Mouse (Mus musculus): ENCODE data around the gene Aldh3b2. TPM values are rescaled to one million over a fixed set of nuclear protein-coding genes. Genes with fewer than 3 reads are reported as not detected.

Gene Aldh3b2
- 1 to 10 TPM in 1 of 2 experiments, under 1 TPM in 1; 0.81 to 1.2 TPM for total RNA-seq (2021)

DNA sequence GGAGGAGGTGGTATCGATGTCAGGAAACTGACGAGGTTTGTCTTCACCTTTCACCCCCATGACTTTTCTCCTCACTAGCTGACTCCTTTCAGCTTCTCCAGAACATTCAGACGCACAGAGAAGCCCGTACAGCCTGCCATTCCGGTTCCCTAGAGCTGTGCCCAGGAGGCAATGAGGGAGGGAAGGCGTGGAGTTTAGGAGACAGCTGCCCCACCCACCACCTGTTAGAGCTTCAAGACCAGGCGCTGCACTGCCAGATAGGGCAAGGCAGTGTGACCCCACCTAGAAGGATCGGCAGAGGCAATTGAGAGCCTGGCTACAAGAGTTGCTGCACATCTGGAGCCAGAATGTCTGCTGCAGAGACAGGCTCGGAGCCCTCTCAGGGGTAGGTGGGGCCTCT lies at the start of gene Aldh3b2:
Gene Aldh3b2 (plus strand): TSS at position 100 of the 400 bp plus-strand sequence.
- DNase-seq (ENCODE audit: extremely low spot score in 1 of 2, low spot score in 1 of 2) = no peak

DNA sequence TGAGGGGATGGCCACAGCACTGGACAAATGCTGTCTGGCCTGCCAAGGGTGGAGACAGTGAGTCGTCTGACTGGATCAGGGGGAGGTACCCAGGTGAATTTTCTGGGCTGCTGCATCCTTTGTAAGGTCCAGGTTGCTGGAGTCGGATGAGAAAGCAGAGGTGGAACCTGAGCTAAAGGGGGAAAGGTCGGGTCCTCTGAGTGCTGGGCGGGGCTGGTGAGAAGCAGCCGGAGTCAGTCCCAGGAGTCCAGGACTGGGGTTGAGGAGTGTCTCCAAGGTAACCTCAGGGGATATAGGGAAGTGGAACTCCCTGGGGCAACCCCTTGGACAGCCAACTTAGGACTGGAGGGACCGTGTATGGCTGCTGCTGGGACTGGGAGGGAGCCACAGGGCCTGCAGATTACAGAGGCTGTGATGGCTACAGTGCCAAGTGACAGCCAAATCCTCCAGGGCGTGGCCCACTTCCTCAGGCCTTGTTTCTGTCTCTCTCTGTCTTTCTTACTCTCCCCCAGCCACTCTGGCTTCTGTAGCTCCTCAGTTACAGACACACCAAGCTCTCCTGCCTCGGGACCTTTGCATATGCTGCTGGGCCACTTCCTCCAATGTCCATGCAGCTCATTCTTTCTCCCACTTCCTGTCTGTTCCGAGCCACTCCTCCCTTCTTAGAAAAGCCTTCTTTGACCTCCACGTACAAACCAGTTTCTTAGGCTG lies 49.3 kb upstream of the Aldh3b2 start:
- no peak for DNase-seq (ENCODE audit: extremely low spot score in 1 of 2, low spot score in 1 of 2)

DNA sequence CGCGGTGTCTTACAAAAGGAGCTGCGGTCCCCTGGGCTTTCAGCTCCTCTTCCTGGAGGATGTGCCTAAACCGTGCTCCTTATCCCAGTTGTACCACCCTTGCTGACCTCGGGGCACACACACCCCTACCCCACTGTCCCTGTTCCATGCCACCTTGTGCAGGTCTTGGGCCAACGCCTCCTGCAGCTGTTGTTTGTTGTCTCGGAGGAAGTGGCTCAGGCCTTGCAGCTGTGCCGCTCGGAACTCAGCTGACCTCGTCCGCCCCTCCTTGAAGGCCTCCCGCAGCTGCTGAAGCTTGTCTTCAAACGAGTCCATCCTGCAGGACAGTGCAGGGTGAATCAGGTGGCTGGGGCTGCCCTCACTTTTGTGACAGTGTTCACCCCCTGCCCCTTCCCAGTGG lies 48.5 kb upstream of the Aldh3b2 start:
- no peak for DNase-seq (ENCODE audit: extremely low spot score in 1 of 2, low spot score in 1 of 2)

DNA sequence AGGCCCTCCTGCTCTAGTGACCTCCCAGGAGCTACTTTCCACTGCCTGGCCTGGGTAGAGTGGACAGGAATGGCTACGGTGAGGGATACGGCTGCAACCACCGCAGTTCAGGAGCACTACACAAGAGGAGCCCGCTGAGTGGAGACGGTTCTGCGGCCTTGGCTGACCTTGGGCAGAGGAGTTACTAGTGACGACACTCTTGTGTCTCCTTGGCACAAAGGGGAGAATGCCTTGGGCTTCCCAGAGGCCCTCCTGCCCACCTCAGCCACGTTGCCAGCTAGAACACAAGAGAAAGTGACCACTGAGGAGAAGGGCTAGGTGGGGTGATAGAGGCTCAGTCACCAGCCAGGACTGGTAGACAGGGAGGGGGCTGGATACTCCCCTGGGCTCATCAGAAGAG lies 47.9 kb upstream of the Aldh3b2 start:
- no peak for DNase-seq (ENCODE audit: extremely low spot score in 1 of 2, low spot score in 1 of 2)

DNA sequence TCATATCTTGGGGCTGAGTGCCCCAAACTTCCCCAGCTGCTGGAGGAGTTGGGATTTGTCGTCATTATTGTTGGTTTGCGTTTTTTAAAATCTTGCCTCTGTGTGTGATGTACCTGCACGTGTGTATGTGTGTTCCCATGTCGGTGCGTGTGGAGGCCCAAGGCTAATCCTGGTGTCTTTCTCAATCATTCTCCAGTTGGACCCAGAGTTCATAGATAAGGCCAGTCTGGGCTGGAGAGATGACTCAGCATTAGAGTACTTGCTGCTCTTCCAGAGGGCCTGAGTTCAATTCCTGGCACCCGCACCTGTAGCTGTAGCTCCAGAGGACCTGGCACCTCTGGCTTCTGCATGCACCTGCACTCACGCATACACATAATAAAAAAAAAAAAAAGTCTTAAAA lies 47.3 kb upstream of the Aldh3b2 start:
- DNase-seq (ENCODE audit: extremely low spot score in 1 of 2, low spot score in 1 of 2) = no peak

DNA sequence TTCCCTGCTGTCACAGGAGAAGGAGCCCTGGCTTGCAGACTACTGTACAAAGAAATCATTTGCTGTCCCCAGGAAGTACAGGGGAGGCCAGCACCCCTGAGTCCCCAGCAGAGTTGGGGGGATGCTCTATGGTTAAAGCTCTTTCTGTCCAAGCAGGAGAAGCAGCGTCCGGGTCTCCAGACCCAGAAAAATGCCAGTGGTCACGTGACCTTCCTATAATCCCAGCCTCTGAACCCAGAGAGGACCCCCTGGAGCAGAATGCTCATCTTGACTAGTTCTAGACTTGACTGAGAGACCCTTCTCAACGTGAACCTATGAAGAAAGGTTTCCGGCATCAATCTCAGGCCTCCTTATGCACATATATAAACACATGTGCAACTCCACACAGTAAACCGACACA lies 46.3 kb upstream of the Aldh3b2 start:
- no peak for DNase-seq (ENCODE audit: extremely low spot score in 1 of 2, low spot score in 1 of 2)

DNA sequence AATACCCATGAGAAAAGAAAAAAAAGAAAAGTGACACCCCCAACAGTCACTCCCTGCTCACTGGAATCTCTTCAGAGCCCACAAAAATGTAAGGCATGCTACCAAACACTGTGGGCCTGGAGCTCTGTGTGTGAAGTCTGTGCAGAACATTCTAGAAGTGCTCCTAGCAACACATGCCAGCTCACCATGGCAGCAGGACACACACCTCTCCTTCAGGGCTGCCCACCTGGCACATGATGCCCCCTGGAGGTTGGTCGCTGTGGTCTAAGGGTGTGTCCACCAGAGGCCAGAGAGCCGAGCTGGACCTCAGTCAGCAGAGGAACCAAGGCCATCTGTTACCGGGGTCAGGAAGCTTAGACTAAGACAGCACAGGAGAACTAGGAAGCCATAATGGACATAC lies 45.8 kb upstream of the Aldh3b2 start:
- DNase-seq (ENCODE audit: extremely low spot score in 1 of 2, low spot score in 1 of 2) = no peak

DNA sequence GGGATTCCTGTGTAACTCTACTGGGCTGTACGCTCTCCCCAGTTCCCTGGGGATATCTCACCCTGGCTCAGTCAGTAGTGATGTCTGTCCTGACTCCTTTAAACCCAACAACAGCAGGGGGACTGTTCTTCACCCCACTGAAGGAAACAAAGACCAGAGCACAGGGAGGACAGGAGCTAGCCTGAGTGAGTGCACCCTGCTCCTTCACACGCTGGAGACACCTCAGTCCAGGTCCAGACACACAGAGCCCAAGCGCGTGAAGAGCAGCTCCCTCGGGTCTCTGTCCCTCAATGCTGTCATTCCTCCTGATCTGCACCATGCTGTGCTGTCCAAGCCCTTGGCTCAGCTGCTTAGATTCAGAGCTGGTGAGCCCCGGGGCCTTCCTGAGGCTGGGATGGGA lies 45.4 kb upstream of the Aldh3b2 start:
- DNase-seq (ENCODE audit: extremely low spot score in 1 of 2, low spot score in 1 of 2) = no peak

DNA sequence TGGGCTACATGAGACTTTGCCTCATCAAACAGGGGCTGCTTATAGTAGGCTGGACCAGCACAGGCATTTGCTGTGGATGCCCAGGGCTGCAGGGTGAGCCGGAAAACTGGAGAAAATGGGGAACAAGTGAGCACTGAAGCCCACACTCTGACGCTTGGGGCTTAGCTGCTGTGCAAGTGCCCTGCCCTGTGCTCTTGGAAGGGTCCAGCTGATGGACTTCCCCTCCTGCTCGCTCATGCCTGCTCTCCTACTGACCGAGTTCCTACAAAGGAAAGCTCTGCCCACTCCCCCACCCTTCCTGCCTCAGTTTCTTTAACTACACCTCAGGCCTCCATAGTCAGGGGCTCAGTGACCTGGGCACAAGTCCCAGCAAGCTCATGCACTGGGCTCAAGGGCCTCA lies 44.1 kb upstream of the Aldh3b2 start:
- no peak for DNase-seq (ENCODE audit: extremely low spot score in 1 of 2, low spot score in 1 of 2)

DNA sequence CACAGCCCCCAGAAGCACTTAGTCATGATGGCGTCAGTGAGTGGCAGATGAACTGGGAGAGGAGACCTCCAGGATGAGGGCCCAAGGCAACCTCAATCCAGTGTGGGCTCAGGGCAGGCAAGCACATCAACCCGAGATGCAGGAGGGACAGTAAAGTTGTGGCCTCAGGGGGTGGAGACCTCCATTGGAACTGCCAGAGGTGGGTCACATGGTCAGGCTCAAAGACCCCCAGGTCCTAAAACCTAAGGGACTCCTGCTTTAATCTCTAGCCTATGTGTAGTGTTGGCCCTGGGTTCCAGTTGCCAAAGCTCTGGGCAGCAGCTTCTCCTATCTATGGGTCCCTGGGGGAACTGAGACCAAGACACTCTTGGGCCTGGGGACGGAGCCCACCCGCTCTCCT lies 43.3 kb upstream of the Aldh3b2 start:
- DNase-seq (ENCODE audit: extremely low spot score in 1 of 2, low spot score in 1 of 2) = no peak

DNA sequence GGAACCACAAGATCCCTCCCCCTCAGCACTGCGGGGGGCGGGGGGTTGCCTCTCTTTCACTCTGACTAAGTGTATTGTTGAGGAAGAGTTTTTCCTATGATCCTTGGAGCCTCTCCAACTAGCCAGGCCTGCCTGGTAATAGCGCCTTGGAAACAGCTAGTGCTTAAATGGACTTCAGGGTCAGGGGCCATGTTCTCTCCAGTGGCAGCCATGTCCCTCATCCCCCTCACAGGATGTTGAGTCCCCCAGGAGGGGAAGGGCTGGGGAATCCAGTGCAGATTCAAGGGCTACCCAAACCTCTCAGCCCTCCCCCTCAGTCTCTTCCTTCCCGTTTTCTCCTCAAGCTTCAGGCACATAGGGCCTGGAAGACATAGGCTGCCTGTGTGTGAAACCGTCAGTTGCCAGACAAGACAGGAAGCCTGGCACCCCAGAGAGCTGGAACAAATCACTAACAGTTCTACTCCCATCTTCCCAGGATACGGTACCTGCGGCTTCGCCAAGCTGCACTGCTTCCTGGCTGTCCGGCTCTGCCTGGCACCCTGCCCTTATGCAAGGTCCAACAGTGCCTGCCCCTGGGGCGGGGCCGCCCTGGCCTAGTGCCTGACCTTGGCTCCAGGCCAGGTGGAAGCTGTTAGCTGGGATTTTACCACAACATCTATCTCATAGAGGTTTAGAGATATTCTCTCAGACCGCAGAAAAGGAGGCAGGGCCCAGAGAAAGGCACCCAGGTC lies 42.8 kb upstream of the Aldh3b2 start, which contains the start of gene Aldh3b1:
Gene Aldh3b1 (minus strand): TSS at position 598 of the 731 bp plus-strand sequence.
- peak in 1 of 2 experiments; percentile 62 for DNase-seq (ENCODE audit: extremely low spot score in 1 of 2, low spot score in 1 of 2)

DNA sequence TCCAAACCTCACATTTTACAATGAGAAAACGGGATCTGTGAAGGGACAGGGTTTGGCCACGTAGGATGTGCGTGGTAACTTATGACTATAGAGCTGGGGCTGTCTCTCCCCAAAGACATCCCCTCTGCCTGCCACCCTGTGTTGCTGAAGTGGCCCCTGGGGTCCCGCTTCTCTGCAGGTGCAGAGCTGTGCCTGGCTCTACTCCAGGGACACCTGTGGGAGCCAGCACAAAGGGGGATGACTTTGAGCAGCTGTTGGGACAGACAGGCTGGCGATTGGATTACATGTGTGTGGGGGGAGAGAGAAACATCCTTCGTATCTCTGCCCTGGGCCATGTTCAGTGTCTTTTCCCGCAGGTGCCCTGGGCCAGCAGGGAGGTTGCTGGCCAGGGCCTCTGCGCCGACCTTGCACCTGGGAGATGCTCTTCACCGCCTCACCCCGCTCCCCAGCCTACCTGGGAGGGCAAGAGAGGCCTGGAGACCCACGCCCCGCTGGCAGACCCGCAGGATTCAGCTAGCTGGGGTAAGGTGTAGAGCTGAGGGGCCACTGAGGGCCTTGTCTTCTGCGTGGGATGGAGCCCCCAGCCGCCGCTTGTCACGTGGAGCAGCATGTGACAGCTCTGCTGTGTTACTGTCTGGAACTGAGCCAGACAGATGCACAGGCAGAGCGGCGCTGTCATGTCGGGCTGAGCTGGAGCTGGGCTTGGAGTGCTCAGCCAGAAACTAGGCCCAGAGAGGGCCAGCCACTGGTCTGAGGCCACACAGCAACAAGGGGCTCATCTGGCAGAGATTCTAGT lies 41.7 kb upstream of the Aldh3b2 start:
- no peak for DNase-seq (ENCODE audit: extremely low spot score in 1 of 2, low spot score in 1 of 2)

DNA sequence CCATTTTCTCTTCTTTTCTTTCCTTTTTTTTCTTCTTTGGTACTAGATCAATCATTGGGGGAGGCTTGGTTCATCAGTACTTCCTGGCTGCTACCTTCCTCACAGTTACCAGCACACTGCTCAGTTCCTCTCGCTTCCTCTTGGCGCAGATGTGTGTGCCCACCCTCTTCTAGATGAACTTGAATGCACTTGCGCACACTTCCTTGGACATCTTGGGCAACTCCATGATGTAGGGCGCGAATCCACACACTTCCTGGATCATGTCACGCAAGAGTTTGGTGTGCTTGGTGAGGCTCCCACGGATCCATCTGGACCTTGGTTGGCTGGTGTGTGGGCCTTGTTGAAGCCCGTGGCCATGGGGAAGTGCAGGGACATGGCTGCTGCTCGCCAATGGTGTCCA lies 40.4 kb upstream of the Aldh3b2 start:
- no peak for DNase-seq (ENCODE audit: extremely low spot score in 1 of 2, low spot score in 1 of 2)

DNA sequence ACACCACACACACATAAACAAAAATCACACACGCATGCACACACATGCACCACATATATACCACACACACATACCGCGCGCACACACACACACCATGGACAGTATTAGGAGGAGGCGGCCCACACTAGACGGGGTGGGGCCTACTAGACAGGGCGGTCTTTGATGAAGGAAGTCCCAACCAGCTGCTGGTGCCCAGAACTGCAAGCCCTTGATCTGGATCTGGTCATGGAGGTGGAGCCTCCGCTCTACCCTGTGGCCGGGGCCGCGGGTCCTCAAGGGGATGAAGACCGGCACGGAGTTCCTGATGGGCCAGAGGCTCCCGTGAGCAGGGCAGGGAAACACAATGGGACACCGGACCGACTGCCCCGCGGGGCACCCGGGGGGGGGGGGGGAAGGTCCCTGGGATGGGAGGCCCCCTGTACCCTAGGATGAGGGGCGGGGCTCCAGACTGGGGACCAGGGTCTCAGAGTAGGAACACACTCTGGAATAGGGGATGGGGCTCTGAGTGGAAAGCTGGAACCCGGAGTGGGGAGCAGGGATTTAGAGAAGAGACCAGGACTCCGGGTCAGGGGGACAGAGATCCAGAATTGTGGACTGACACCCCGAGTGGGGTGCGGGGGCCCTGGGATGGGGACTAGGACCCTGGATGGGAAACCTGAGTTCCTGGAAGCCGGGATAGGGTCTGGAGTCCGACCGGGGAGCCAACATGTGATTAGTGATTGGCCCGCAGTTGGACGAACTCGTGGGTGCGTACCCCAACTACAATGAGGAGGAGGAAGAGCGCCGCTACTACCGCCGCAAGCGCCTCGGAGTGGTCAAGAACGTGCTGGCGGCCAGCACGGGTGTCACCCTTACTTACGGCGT lies 36.9 kb upstream of the Aldh3b2 start, which contains the start of gene Unc93b1:
Gene Unc93b1 (plus strand): TSS at position 155 of the 864 bp plus-strand sequence.
- DNase-seq (ENCODE audit: extremely low spot score in 1 of 2, low spot score in 1 of 2) = no peak

DNA sequence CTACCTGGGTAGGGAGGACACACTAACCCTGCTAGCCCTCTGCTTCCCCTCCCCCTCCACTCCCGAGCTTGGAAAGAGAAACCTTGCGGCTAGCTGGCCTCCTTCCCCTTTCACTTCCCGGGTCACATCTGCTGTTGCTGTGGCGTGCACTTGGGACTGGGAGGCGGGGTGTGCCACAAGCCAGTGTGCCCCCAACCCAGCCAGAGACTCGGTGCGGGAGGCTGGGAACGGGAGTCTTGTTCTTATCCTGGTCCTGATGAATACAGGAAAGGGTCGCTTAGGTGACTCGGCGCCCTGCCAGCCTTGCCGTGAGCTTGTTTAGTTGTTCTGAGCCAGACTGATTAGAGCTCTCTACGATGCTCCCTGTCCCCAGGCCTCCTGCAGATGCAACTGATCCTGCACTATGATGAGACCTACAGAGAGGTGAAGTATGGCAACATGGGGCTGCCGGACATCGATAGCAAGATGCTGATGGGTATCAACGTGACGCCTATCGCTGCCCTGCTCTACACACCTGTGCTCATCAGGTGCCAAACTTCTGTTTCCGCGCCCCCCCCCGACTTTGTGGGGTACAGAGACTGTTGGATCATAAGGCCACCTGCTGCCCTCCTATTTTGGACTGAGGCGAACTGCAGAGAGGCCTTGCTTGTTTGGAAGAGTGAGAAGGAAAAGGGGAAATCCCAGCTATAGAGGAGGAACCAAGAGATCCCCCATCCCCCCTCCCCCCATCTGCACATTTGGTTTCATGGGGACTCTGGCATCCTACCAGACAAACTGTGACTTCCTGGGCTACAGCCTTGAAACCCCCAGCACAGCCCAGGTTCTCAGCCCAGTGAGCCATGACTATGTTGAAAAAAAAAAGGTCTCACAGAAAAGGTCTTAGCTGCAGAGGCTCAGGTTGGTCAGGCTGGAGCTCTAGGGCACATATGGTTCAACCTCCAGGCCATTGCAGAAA lies 36.0 kb upstream of the Aldh3b2 start:
- DNase-seq (ENCODE audit: extremely low spot score in 1 of 2, low spot score in 1 of 2) = no peak

DNA sequence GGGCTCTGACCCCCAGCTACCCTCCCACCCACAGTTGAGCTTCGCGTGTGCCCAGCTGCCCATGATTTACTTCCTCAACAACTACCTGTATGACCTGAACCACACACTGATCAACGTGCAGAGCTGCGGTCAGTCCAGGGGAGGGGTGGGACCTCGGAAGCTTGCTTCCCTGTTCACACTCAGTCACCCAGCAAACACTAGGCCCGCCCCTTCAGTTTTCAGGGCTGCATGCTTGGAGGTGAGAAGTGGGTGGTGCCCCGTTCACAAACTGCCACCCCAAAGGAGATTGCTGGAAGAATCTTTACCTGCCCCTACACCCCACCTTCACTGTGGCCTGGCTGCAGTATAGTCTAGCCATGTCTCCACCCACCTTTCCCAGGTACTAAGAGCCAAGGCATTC lies 29.8 kb upstream of the Aldh3b2 start:
- no peak for DNase-seq (ENCODE audit: extremely low spot score in 1 of 2, low spot score in 1 of 2)

DNA sequence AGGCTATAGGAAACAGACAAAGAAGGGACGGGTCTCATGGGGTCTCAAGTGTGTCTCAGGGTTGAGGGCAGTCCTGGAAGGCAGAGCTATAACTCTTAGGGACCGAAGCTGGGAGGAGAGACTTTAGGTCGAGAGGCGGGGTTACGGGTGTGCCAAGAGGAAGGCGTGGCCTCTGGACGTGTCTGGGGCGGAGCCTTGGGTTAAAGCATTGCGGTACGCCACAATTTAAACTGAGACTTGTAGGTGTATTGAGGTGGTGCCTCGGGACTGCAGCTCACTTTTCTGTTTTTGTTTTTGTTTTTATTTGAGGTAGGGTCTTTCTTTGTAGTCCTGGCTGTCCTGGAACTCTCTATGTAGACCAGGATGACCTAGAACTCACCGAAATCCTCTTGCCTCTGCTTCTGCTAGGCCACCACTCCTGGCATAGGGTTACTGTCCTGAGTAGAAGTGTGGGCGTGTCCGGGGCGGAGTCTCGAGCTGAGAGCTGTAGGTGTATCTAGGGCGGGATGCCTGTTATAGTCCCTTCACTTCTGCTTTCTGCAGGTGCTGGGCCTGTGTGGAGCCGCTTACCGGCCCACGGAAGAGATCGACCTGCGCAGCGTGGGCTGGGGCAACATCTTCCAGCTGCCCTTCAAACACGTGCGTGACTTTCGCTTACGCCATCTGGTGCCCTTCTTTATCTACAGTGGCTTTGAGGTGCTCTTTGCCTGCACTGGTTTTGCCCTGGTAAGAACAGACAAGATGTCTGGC lies 29.0 kb upstream of the Aldh3b2 start:
- DNase-seq (ENCODE audit: extremely low spot score in 1 of 2, low spot score in 1 of 2) = no peak

DNA sequence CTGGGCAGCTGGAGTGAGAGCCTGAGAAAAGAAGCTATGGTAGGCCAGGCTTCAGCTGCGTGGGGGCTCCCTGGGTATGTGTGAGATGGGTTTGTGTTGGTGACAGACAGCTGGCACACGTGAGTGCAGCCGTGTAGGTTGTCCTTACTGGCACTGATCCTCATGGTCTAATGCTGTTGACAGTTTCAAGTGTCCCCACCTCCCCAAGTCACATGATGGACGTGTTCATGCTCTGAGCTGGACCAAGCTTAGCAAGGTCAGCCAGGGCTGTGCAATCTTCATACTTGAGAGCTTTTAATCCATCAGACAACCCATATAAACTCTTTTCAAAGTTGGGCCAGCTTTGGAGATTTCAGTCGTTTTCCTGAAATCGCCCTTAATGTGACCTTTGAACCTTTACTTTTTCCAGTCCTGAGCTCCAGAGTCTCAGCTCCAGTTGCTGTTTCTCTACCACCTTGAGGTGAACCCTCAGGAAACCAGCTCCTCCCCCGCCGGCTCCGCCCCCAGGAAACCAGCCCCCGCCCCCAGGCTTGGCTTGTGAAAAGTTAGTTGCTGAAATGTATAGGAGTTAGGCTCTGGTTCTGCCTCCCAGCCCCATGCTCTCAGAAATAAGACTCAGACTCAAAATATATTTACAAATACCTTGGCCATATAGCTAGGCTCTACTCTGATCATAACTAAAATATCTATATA lies 26.1 kb upstream of the Aldh3b2 start:
- no peak for DNase-seq (ENCODE audit: extremely low spot score in 1 of 2, low spot score in 1 of 2)
